8 mouse cellular contexts compared by ENCODE assay signal in genomic region chr1:134962053-134962803, GRCm38 (mm10). TPM values are rescaled to one million over a fixed set of nuclear protein-coding genes. Genes with fewer than 3 reads are reported as not detected.
DNase-seq lines count a peak whose midpoint lies in the region; ATAC-seq lines count a peak whose summit lies in the region.

Gene Ube2t, plus strand, starts transcription at chr1:134962565.

- H3K27ac ChIP-seq in hindbrain, embryonic 11.5 days (ENCODE audit: low read depth, low read length), result peak within 1 kb of the TSS; percentile 54; the same call in 1 of the 2 replicates

- H3K4me3 ChIP-seq in hindbrain, embryonic 11.5 days (ENCODE audit: low read depth, low read length), result peak within 1 kb of the TSS; percentile 71

- peak within 1 kb of the TSS; percentile 65 for H3K4me2 ChIP-seq in hindbrain, embryonic 11.5 days (replicated peaks; ENCODE audit: low read depth, low read length)

- H3K36me3 ChIP-seq in hindbrain, embryonic 11.5 days (ENCODE audit: control insufficient read depth, insufficient read depth, low read length), result no peaks in the 10 kb centered on the region

- H3K4me1 ChIP-seq in hindbrain, embryonic 11.5 days (replicated peaks; ENCODE audit: control insufficient read depth, insufficient read depth, low read length), result no peaks in the 10 kb centered on the region; the same call in 1 of the 2 replicates

- whole genome bisulfite sequencing in hindbrain, embryonic 11.5 days, result 2% methylated on average over 50 of the region's 50 CpGs

- peak; percentile 100 for ATAC-seq in hindbrain, embryonic 11.5 days (ENCODE audit: low FRiP score)

- no peaks in the 10 kb centered on the region for H3K27me3 ChIP-seq in hindbrain, embryonic 11.5 days (ENCODE audit: control insufficient read depth, insufficient read depth, low read length)

- H3K9me3 ChIP-seq in hindbrain, embryonic 11.5 days (ENCODE audit: control insufficient read depth, low read length), result no peaks in the 10 kb centered on the region

- H3K9ac ChIP-seq in hindbrain, embryonic 11.5 days (ENCODE audit: low read depth, low read length), result peak within 1 kb of the TSS; percentile 58

- peak; percentile 98 for DNase-seq in Muller cell, postnatal 12 days (ENCODE audit: inconsistent ontology term)
- DNase-seq in cerebellum, adult 9-11 months, result peak; percentile 94
- peak; percentile 89 to 96 for DNase-seq in frontal cortex, adult 2 months (ENCODE audit: extremely low spot score in 1 of 2, low spot score in 1 of 2)
- peak; percentile 96 for DNase-seq in hindbrain, embryonic 11.5 days (ENCODE audit: low spot score)
- peak; percentile 93 to 96 for DNase-seq in layer of hippocampus, postnatal 10 days (ENCODE audit: low spot score in 2 of 2)
- peak; percentile 97 for DNase-seq in lung, postnatal 10 days
- peak; percentile 94 for DNase-seq in ovary, postnatal 36 days (ENCODE audit: low spot score)
- DNase-seq in thymus, postnatal 25 days, result peak; percentile 97

RNA-seq across cellular contexts. Expression of gene Ube2t, which starts in this region (rescaled TPM):
- 2.5 and 3.0 TPM in 2 replicates for polyA plus RNA-seq in frontal cortex, adult 2 months (2012; rRNA removed)
- 40.3 and 40.9 TPM in 2 replicates for polyA plus RNA-seq in hindbrain, embryonic 11.5 days (2014; fragmentation: Nextera tagmentation; extraction: Ambion mirVana)
- total RNA-seq in layer of hippocampus, postnatal 10 days (2021), result 1 to 10 TPM; 2.1 to 4.2 TPM

Comparison
In these comparisons a context has a peak if more than half of its experiments do, and no peak if none do; other contexts are left out.
1. Peak in every context shown above with its lines: DNase-seq, ATAC-seq, H3K4me3 ChIP-seq and H3K27ac ChIP-seq.
2. RNA of gene Ube2t (polyA plus RNA-seq): 40.3 to 40.9 TPM in hindbrain, embryonic 11.5 days; 2.5 to 3.0 TPM in frontal cortex, adult 2 months; every median in the first group is over 10 times any median in the second.